Mouse (Mus musculus) adrenal gland, adult 18-20 months (tissue): ENCODE data around the gene Tbc1d23. TPM values are rescaled to one million over a fixed set of nuclear protein-coding genes. Genes with fewer than 3 reads are reported as not detected.
A peak's percentile ranks its signal among the peaks of the same experiment; 100 is the strongest.
"Not testable (repeated sequence)": the region's sequence is repeated elsewhere in the genome, so short reads cannot be mapped to it uniquely, and the experiment has no call there.

Experiments
- DNase-seq, 2 experiments: peaks; one replicate each; pipeline ENCODE4 v3.0.0; 2021 to 2022; ENCODE audit warnings: low spot score in 2 of 2
- long read RNA-seq, 2 experiments: library from polyadenylated mRNA; stranded (forward); transcript quantifications; one replicate each; pipeline ENCODE4 v2.0.0; 2021
- total RNA-seq, 2 experiments: library from RNA; stranded (reverse); gene quantifications; 1 replicate in 1 of 2; 2 replicates in 1 of 2; pipeline ENCODE4 v1.2.3; 2021

Gene Tbc1d23
- 10 to 100 TPM; 33.9 to 34.3 TPM for total RNA-seq
- long read RNA-seq, experiment 1, transcript Tbc1d23-201 (18 exons, 3,690 nt): minor isoform, 14 of 35 reads
- long read RNA-seq, experiment 1, transcript Tbc1d23-203 (19 exons, 3,112 nt): major isoform, 17 of 35 reads
- long read RNA-seq, experiment 1, partial matches to known transcripts: 2 of 35 reads
- long read RNA-seq, experiment 1, other reads (novel, unspliced or antisense): 2 of 35 reads
- long read RNA-seq, experiment 2, transcript Tbc1d23-201 (18 exons, 3,690 nt): major isoform, 16 of 41 reads
- long read RNA-seq, experiment 2, transcript Tbc1d23-203 (19 exons, 3,112 nt): minor isoform, 12 of 41 reads
- long read RNA-seq, experiment 2, partial matches to known transcripts: 6 of 41 reads
- long read RNA-seq, experiment 2, other reads (novel, unspliced or antisense): 7 of 41 reads

GRCm38 (mm10) chr16:57231089-57231936, at the start of gene Tbc1d23:
TSS of gene Tbc1d23 (minus strand) at chr16:57231504.
- peak; percentile 95 to 96 for DNase-seq

- DNase-seq: no peak
Observed at GRCm38 (mm10) chr16:57280221-57281217, 49.2 kb upstream of the Tbc1d23 start.

DNA sequence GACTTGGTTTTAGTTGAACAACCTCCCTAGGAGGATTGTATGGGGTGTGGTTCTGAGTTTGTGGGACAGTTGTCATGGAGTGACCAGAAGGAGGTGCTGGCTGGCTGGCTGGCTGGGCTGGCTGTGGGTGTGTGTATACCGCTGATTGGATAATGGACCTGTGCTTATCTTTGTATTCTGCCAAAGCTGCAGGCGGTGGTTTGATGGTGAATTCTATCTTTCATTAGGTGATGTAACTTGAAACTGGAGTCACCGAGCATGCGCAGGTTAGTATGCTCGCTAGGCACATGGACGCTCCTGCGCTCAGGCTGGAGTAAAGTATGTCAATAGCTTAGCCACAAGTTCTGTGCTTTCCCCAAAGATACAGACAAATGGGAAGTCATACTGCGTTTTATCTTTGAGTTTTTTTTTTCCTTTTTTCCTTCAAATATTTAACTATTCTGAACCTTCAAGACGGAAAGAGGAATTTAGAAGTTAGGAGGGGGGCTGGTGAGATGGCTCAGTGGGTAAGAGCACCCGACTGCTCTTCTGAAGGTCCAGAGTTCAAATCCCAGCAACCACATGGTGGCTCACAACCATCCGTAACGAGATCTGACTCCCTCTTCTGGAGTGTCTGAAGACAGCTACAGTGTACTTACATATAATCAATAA, 47.8 kb upstream of the Tbc1d23 start:
- DNase-seq: no peak

DNA sequence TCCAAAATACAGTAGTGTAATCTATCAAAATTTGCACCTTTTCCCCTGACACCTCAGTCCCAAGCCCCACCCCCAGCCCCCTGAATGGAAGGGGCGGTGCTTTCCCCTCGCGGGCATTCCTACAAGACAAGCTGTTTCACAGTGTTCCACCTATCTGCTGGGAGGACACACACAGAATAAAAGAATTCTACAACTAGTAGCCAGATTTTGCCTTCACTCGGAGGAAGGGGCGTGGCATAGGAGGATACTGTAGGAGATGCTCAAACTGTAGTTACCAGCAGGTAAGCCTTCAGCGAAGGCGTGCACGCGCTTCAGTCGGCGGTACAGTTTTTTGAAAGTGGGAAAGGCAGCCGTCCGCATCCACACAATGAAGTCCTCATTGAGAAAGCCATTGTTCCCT, 38.4 kb upstream of the Tbc1d23 start:
- no peak for DNase-seq

DNA sequence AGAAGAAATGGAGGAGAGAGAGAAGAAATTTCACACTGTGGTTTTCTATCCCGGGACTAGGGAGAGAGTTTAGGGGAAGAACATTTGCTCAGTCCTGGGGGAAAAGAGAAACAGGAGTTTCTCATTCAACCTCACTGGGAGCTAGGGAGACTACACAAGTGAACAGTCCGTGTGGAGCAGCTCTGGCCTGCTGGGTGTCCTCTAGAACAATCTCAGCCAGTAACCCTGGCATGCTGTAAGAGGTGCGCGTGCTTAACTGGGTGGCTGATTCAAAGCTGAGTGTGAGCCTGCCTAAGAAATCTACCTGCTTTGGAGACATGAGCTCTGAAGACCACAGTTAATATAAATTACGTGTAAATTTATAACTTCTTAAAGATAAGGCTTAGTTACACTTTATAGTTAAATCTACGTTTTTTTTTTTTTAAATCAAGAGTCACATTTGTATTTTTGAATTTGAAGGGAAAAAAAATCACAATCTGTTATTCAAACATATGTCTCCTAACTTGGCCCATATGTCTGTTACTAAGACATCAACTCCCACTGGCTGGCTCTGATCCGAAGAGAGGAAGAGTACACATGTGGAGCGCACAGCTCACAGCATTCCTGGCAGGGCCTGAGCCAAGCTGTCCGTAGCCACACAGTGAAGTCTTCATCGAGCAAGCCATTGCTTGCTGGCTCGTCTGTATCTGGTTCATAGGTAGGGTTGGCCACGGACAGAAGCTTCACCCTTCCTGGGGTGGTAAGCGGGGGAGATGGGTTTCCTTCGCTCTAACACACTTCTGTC, 36.9 kb upstream of the Tbc1d23 start:
- no peak for DNase-seq

GRCm38 (mm10) chr16:57267068-57267467, 35.8 kb upstream of the Tbc1d23 start:
- DNase-seq: no peak

DNA sequence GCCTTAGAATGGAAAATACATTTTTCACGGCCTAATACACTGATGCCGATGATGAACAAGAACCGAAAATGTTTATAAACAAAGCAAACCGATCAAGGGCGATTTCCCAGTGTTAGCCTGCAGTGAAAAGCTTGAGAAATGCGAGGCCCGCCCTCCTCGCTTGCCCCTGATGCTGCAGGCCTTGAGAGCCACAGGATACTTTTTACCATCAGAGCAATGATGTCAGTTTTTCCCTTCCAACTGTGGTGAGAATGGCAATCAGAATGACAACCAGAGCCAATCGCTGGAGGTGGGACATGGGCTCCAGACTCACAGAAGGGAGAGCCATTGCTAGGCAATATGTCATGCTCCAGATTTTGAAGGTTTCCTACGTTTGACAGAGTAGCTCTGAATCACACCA, 28.8 kb upstream of the Tbc1d23 start:
- no peak for DNase-seq

GRCm38 (mm10) chr16:57259356-57260083, 28.2 kb upstream of the Tbc1d23 start:
- no peak for DNase-seq

GRCm38 (mm10) chr16:57251589-57252421, 20.5 kb upstream of the Tbc1d23 start:
- DNase-seq: no peak

DNA sequence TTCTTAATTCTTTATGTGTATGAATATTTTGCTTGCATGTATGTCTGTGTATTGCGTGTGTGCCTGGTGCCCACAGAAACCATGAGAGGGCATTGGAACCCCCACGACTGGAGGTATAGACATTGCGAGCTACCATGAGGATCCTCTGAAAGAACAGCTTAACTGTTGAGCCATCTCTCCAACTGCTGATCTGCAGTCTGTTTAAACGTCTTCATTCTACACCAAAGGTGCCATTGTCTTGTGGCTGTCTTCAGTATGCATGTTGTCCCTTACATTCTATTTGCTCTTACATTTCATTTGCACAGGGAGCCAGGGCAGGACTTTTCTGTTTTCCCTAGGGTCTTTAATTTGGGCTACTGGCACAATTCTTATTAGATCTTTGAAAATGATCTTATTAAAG, 19.7 kb upstream of the Tbc1d23 start:
- DNase-seq: no peak

GRCm38 (mm10) chr16:57247464-57247863, 16.2 kb upstream of the Tbc1d23 start:
- no peak for DNase-seq

DNA sequence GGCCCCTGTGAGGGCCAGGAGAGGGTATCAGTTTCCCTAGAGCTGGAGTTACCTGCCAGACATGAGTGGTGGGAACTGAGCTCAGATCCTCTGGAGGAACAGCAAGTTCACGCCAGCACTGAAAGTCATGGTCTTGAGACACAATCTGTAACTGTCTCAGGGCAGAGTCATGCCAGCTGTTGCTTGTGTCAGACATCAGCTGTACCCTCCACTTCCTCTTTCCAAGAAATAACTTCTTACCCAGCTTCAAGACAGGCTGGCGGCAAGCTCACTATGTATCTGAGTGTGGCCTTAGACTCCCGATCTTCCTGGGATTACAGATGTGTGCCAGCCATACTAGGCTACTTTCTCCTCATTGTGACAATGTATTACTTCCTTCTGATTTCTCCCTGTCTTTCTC, 15.3 kb upstream of the Tbc1d23 start:
- no peak for DNase-seq

DNA sequence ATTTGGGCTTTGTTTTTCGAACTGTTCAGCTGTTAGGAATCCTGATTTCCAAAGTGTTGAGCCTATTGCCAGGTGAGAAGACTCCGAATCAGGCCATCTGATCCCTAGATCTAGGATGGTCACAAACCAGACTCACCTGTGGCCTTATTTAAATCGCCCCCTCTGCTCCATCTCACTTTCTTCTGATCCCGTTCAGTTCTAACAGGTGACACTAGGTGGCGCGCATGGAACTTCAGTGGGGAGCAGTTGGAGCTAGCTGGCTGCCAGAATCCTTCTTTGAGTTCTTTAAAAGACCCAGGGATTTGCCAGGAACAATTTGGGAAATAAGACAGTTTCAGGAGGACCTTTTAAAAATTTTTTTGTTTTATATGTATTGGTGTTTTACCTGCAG, 12.5 kb upstream of the Tbc1d23 start:
- DNase-seq: peak; percentile 78 to 85

- no peak for DNase-seq
Observed at GRCm38 (mm10) chr16:57243205-57243857, 12.0 kb upstream of the Tbc1d23 start.

- no peak for DNase-seq
Observed at GRCm38 (mm10) chr16:57242857-57243204, 11.5 kb upstream of the Tbc1d23 start.

- DNase-seq: no peak
Observed at GRCm38 (mm10) chr16:57235871-57236510, 4.7 kb upstream of the Tbc1d23 start.

DNA sequence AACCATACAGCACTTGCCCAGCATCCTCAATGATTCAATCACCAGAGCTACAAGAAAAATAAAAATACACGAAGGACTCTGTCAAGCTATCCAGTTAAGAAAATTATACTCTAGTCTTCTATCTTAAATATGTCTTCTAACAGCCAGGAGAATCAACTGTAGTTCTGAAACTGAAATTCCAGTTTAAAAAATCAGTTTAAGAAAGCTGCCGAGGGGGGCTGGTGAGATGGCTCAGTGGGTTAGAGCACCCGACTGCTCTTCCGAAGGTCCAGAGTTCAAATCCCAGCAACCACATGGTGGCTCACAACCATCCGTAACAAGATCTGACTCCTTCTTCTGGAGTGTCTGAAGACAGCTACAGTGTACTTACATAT, 620 bp upstream of the Tbc1d23 start:
- DNase-seq: not testable (repeated sequence)
